Mouse (Mus musculus): Measurements from ENCODE around the gene Tuba1a.

GRCm38 (mm10) chr15:98934217-98934839 is 19.2 kb downstream of the Tuba1a start, which contains the start of gene Tuba1b:
- no peak for TF ChIP-seq CTCF (conservative IDR thresholded peaks at IDR 0.05; ENCODE audit: low read length)
- no peak for TF ChIP-seq NANOG (IDR thresholded peaks at IDR 0.05; ENCODE audit: borderline replicate concordance, low read length)
